Mouse (Mus musculus) MEL (cell line): ENCODE measurements around the gene Ncf2. TPM values are rescaled to one million over a fixed set of nuclear protein-coding genes. Genes with fewer than 3 reads are reported as not detected.

Source experiments
- DNase-seq: peaks from one replicate; pipeline ENCODE4 v3.0.0; 2011; ENCODE audit warnings: low read depth, low spot score
- H3K27ac ChIP-seq: 2 replicates; pipeline ENCODE4 v1.5.1; 2012; ENCODE audit warnings: low read depth, mild to moderate bottlenecking, control low read depth, low read length, moderate library complexity; ENCODE audit not compliant: control insufficient read depth
- H3K27me3 ChIP-seq, 2 experiments: fragments of 150-350 bp in 1 of 2; sonication (generic) in 1 of 2; 2 replicates each; pipeline ENCODE4 v1.6.1; 2012; ENCODE audit warnings: low read length in 2 of 2, mild to moderate bottlenecking in 2 of 2, improper control_type of control experiment in 1 of 2, moderate library complexity in 1 of 2; ENCODE audit not compliant: insufficient read depth in 2 of 2, control insufficient read depth in 1 of 2
- H3K36me3 ChIP-seq, 2 experiments: 2 replicates each; pipeline ENCODE4 v1.6.1; 2012 to 2014; ENCODE audit warnings: low read length in 2 of 2, improper control_type of control experiment in 1 of 2, inconsistent platforms in 1 of 2, mild to moderate bottlenecking in 1 of 2; ENCODE audit not compliant: insufficient read depth in 2 of 2, control insufficient read depth in 1 of 2
- H3K4me1 ChIP-seq, 2 experiments: fragments of 150-350 bp in 1 of 2; sonication (generic) in 1 of 2; 2 replicates each; pipeline ENCODE4 v1.6.1; 2012; ENCODE audit warnings: low read length in 2 of 2, improper control_type of control experiment in 1 of 2, mild to moderate bottlenecking in 1 of 2; ENCODE audit not compliant: insufficient read depth in 2 of 2, control insufficient read depth in 1 of 2
- H3K4me3 ChIP-seq, 2 experiments: fragments of 150-350 bp in 1 of 2; sonication (generic) in 1 of 2; 2 replicates each; pipeline ENCODE4 v1.5.1; 2012; ENCODE audit warnings: low read depth in 2 of 2, low read length in 2 of 2, mild to moderate bottlenecking in 2 of 2, moderate library complexity in 2 of 2, control low read depth in 1 of 2, improper control_type of control experiment in 1 of 2; ENCODE audit not compliant: control insufficient read depth in 1 of 2, insufficient read depth in 1 of 2
- H3K79me2 ChIP-seq: 2 replicates; pipeline ENCODE4 v1.6.1; 2012; ENCODE audit warnings: mild to moderate bottlenecking, low read length, moderate library complexity; ENCODE audit not compliant: control insufficient read depth, poor library complexity, insufficient read depth
- H3K9ac ChIP-seq: 2 replicates; pipeline ENCODE4 v1.6.1; 2012; ENCODE audit warnings: low read depth, mild to moderate bottlenecking, control low read depth, low read length, moderate library complexity; ENCODE audit not compliant: control insufficient read depth, poor library complexity, severe bottlenecking
- H3K9me3 ChIP-seq: fragments of 150-350 bp; sonication (generic); replicated peaks from 2 replicates; pipeline ENCODE4 v1.6.1; 2012; ENCODE audit warnings: mild to moderate bottlenecking, low read length, improper control_type of control experiment, moderate library complexity; ENCODE audit not compliant: insufficient read depth
- CTCF ChIP-seq, 3 experiments: IDR thresholded peaks in 2 of 3; conservative IDR thresholded peaks in 1 of 3; 2 replicates each; pipeline ENCODE4 v1.5.1; 2011 to 2012; ENCODE audit warnings: low read length in 3 of 3, low read depth in 2 of 3, mild to moderate bottlenecking in 2 of 3, improper control_type of control experiment in 1 of 3, inconsistent platforms in 1 of 3, mixed read lengths in 1 of 3, moderate library complexity in 1 of 3; ENCODE audit not compliant: control insufficient read depth in 1 of 3, insufficient read depth in 1 of 3, poor library complexity in 1 of 3, severe bottlenecking in 1 of 3
- ELF1 ChIP-seq: IDR thresholded peaks from 2 replicates; pipeline ENCODE4 v1.6.1; 2014; ENCODE audit warnings: low read depth, mild to moderate bottlenecking, inconsistent platforms, low read length, improper control_type of control experiment, moderate library complexity
- HCFC1 ChIP-seq: IDR thresholded peaks from 2 replicates; pipeline ENCODE4 v1.6.1; 2012; ENCODE audit warnings: low read depth, mild to moderate bottlenecking, inconsistent platforms, low read length, improper control_type of control experiment, moderate library complexity
- JUND ChIP-seq: IDR thresholded peaks from 2 replicates; pipeline ENCODE4 v1.6.1; 2011; ENCODE audit warnings: low read depth, mild to moderate bottlenecking, improper control_type of control experiment, low read length
- MAZ ChIP-seq: IDR thresholded peaks from 2 replicates; pipeline ENCODE4 v1.6.1; 2012; ENCODE audit warnings: low read depth, mild to moderate bottlenecking, inconsistent platforms, low read length, improper control_type of control experiment
- NELFE ChIP-seq: IDR thresholded peaks from 2 replicates; pipeline ENCODE4 v1.6.1; 2011; ENCODE audit warnings: low read depth, low read length, improper control_type of control experiment
- POLR2A ChIP-seq, 2 experiments: IDR thresholded peaks; 2 replicates each; pipeline ENCODE4 v1.6.1; 2011 to 2012; ENCODE audit warnings: low read length in 2 of 2, mild to moderate bottlenecking in 2 of 2, control low read depth in 1 of 2, improper control_type of control experiment in 1 of 2, low read depth in 1 of 2, moderate library complexity in 1 of 2; ENCODE audit not compliant: control insufficient read depth in 1 of 2, insufficient read depth in 1 of 2, poor library complexity in 1 of 2
- RCOR1 ChIP-seq: IDR thresholded peaks from 2 replicates; pipeline ENCODE4 v1.6.1; 2012; ENCODE audit warnings: low read depth, mild to moderate bottlenecking, inconsistent platforms, low read length, improper control_type of control experiment
- SIN3A ChIP-seq: IDR thresholded peaks from 2 replicates; pipeline ENCODE4 v1.6.1; 2012; ENCODE audit warnings: low read length, improper control_type of control experiment, inconsistent platforms
- TAL1 ChIP-seq: IDR thresholded peaks from 2 replicates; pipeline ENCODE4 v1.6.1; 2012; ENCODE audit warnings: mild to moderate bottlenecking, inconsistent platforms, low read length, moderate library complexity, mixed read lengths
- TBP ChIP-seq: IDR thresholded peaks from 2 replicates; pipeline ENCODE4 v1.8.0; 2011; ENCODE audit warnings: low read depth, low read length, improper control_type of control experiment
- TCF12 ChIP-seq: IDR thresholded peaks from 2 replicates; pipeline ENCODE4 v1.6.1; 2014; ENCODE audit warnings: low read depth, mild to moderate bottlenecking, inconsistent platforms, low read length, improper control_type of control experiment, moderate library complexity
- UBTF ChIP-seq: IDR thresholded peaks from 2 replicates; pipeline ENCODE4 v1.6.1; 2012; ENCODE audit warnings: low read depth, mild to moderate bottlenecking, inconsistent platforms, low read length, improper control_type of control experiment, moderate library complexity, borderline replicate concordance; ENCODE audit not compliant: insufficient read depth
- ZKSCAN1 ChIP-seq: IDR thresholded peaks from 2 replicates; pipeline ENCODE4 v1.6.1; 2012; ENCODE audit warnings: low read depth, mild to moderate bottlenecking, inconsistent platforms, low read length, improper control_type of control experiment, moderate library complexity
- ZMIZ1 ChIP-seq: IDR thresholded peaks from 2 replicates; pipeline ENCODE4 v1.6.1; 2012; ENCODE audit warnings: low read depth, mild to moderate bottlenecking, inconsistent platforms, low read length, improper control_type of control experiment, moderate library complexity
- polyA plus RNA-seq, 2 experiments: library from polyadenylated mRNA; stranded (reverse) in 1 of 2; unstranded in 1 of 2; fragments of >175 nt in 1 of 2; fragments of >200 nt in 1 of 2; gene quantifications; 2 replicates each; pipeline versions ENCODE4 v1.2.1 to v1.2.4; 2012; ENCODE audit warnings: low replicate concordance in 2 of 2, low read depth in 1 of 2; ENCODE audit not compliant: insufficient read length in 2 of 2, insufficient read depth in 1 of 2, missing spikeins in 1 of 2
- total RNA-seq: library from RNA; depleted of rRNA; stranded (reverse); fragments of 300-350 nt; gene quantifications from 2 replicates; pipeline ENCODE4 v1.2.3, GENCODE M21; 2012

Gene Ncf2
- total and polyA plus RNA-seq, 3 experiments: 41.8 to 49.2 TPM; not detected in 1

DNA sequence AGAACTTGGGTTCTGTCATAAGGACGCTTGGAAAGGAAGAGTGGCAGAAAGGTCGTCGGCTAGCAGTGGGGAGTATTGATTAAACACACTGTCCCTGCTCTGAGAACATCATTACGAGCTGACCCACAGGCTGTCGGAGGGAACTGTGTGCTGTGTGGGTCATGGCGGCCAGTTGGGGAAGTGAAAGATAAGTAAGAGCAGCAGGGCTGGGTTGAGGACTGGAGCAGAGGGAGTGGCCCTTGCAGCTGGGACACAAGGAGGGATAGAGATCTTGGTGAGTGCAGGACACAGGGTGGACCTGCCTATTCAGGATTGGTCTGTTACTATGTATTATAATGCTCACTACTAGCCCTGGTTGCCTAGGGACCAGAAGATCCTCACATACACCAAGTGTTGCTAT lies 4.9 kb downstream of the Ncf2 start:
- DNase-seq: no peak
- H3K27me3 ChIP-seq: no peaks in the 10 kb centered on the region
- TF ChIP-seq RCOR1 (no peak), CTCF (IDR thresholded peaks at IDR 0.05 in 2 of 3, conservative IDR thresholded peaks at IDR 0.05 in 1 of 3; ENCODE audit: control insufficient read depth in 1 of 3, insufficient read depth in 1 of 3, low read depth in 2 of 3, low read length in 3 of 3, poor library complexity in 1 of 3, severe bottlenecking in 1 of 3) (no peak)
- H3K4me1 ChIP-seq: peaks cover 3 to 30% of the 10 kb centered on the region in 2 experiments; a peak in 3 of 4 replicates
- H3K36me3 ChIP-seq: peaks cover 0 to 19% of the 10 kb centered on the region in 2 experiments; a peak in 2 of 4 replicates
- H3K9me3 ChIP-seq: no peaks in the 10 kb centered on the region
- H3K27ac ChIP-seq: no peak overlapping the region
- H3K79me2 ChIP-seq: peaks cover 14% of the 10 kb centered on the region
- H3K4me3 ChIP-seq: no peak overlapping the region
- no peak overlapping the region for H3K9ac ChIP-seq

GRCm38 (mm10) chr1:152807619-152808391 lies 7.8 kb downstream of the Ncf2 start:
- TF ChIP-seq MAZ (no peak), ELF1 (peak; percentile 40), ZMIZ1 (peak; percentile 26; the same call in 1 of the 2 replicates), NELFE (peak; percentile 32), TBP (peak; percentile 43; the same call in 1 of the 2 replicates), HCFC1 (peak; percentile 59), JUND (no peak), UBTF (no peak), TAL1 (no peak), TCF12 (no peak), ZKSCAN1 (no peak), SIN3A (peak; percentile 46), POLR2A (IDR thresholded peaks at IDR 0.05; ENCODE audit: control insufficient read depth in 1 of 2, insufficient read depth in 1 of 2, low read depth in 1 of 2, low read length in 2 of 2, poor library complexity in 1 of 2) (peak in 1 of 2 experiments; percentile 67; a peak in 2 of 4 replicates)
- H3K4me3 ChIP-seq: peak overlapping the region; percentile 70 to 90
- H3K79me2 ChIP-seq: peaks cover 15% of the 10 kb centered on the region
- no peaks in the 10 kb centered on the region for H3K9me3 ChIP-seq
- H3K36me3 ChIP-seq: peaks cover 4 to 22% of the 10 kb centered on the region in 2 experiments
- peak; percentile 85 for DNase-seq
- no peaks in the 10 kb centered on the region for H3K27me3 ChIP-seq
- H3K27ac ChIP-seq: peak overlapping the region; percentile 63
- H3K9ac ChIP-seq: peak overlapping the region; percentile 90
- H3K4me1 ChIP-seq: peaks cover 9 to 35% of the 10 kb centered on the region in 2 experiments
